ENCODE assay signal across 8 mouse cellular contexts in genomic region chr7:83878676-83879448, GRCm38 (mm10). TPM values are rescaled to one million over a fixed set of nuclear protein-coding genes. Genes with fewer than 3 reads are reported as not detected.
DNase-seq lines count a peak whose midpoint lies in the region; ATAC-seq lines count a peak whose summit lies in the region.

No protein-coding gene starts in this region.

- H3K4me3 ChIP-seq in kidney, embryonic 14.5 days (ENCODE audit: low read length): no peak overlapping the region

- peaks cover 23% of the 10 kb centered on the region for H3K4me1 ChIP-seq in kidney, embryonic 14.5 days (ENCODE audit: control insufficient read depth, insufficient read depth, low read length)

- H3K4me2 ChIP-seq in kidney, embryonic 14.5 days (replicated peaks; ENCODE audit: low read depth, low read length): no peak overlapping the region

- DNase-seq in adrenal gland, adult 2 months: peak; percentile 36
- no peak for DNase-seq in adrenal gland, adult 8-10 months
- DNase-seq in right cerebral cortex, adult 2 months (ENCODE audit: low spot score in 2 of 2): peak; percentile 30 to 34
- DNase-seq in right cerebral cortex, postnatal 14 days: no peak
- peak; percentile 68 for DNase-seq in retina, embryonic 14.5 days (ENCODE audit: low spot score)
- DNase-seq in spleen, postnatal 4 days (ENCODE audit: low spot score in 2 of 2): no peak

- H3K9me3 ChIP-seq in kidney, embryonic 14.5 days (ENCODE audit: control insufficient read depth, low read length): no peaks in the 10 kb centered on the region; the same call in 1 of the 2 replicates

- WGBS in kidney, embryonic 14.5 days: 28% methylated on average over 5 of the region's 5 CpGs

- 0 out of 2 replicates have a peak overlapping the region, but pooled peaks have one; percentile 12 for H3K9ac ChIP-seq in kidney, embryonic 14.5 days (ENCODE audit: low read depth, low read length)

- no peaks in the 10 kb centered on the region for H3K27me3 ChIP-seq in kidney, embryonic 14.5 days (ENCODE audit: control insufficient read depth, insufficient read depth, low read length)

- H3K36me3 ChIP-seq in kidney, embryonic 14.5 days (ENCODE audit: control insufficient read depth, insufficient read depth, low read length): peaks cover 13% of the 10 kb centered on the region

- H3K27ac ChIP-seq in kidney, embryonic 14.5 days (ENCODE audit: low read depth, low read length): no peak overlapping the region

- ATAC-seq in kidney, embryonic 14.5 days (ENCODE audit: low FRiP score, low TSS enrichment): no peak
- ATAC-seq in erythroid progenitor cell, adult 5-6 weeks (replicated peaks; ENCODE audit: low FRiP score, poor library complexity, severe bottlenecking): no peak

RNA-seq across cellular contexts. Expression of gene Tlnrd1, which starts 5.2 kb away (rescaled TPM):
- total RNA-seq in adrenal gland, adult 2 months (2021): 10 to 100 TPM; 12.3 to 16.6 TPM
- 35.7 and 42.8 TPM in 2 replicates for polyA plus RNA-seq in adrenal gland, adult 2 months (2012; rRNA removed)
- total RNA-seq in adrenal gland, adult 8-10 months (2022): 10 to 100 TPM; 14.9 to 17.2 (median 15.9) TPM
- polyA plus RNA-seq in kidney, embryonic 14.5 days (2014; fragmentation: Nextera tagmentation; extraction: Ambion mirVana): 15.3 and 16.2 TPM in 2 replicates
- total RNA-seq in erythroid progenitor cell, adult 5-6 weeks (2015; ENCODE audit: low replicate concordance): 28.8 and 36.9 TPM in 2 replicates
- 19.2 and 25.7 TPM in 2 replicates for total RNA-seq in erythroid progenitor cell, adult 5-6 weeks (2017; ENCODE audit: low replicate concordance)

RNA-seq across cellular contexts. Expression of gene Mesd, which starts 5.4 kb away (rescaled TPM):
- total RNA-seq in adrenal gland, adult 2 months (2021): 100 to 1,000 TPM; 122 to 130 TPM
- 7.4 and 9.6 TPM in 2 replicates for polyA plus RNA-seq in adrenal gland, adult 2 months (2012; rRNA removed)
- total RNA-seq in adrenal gland, adult 8-10 months (2022): 100 to 1,000 TPM; 109 to 131 (median 117) TPM
- polyA plus RNA-seq in kidney, embryonic 14.5 days (2014; fragmentation: Nextera tagmentation; extraction: Ambion mirVana): 81.6 and 101 TPM in 2 replicates
- 25.2 and 30.6 TPM in 2 replicates for total RNA-seq in erythroid progenitor cell, adult 5-6 weeks (2015; ENCODE audit: low replicate concordance)
- 33.7 and 38.1 TPM in 2 replicates for total RNA-seq in erythroid progenitor cell, adult 5-6 weeks (2017; ENCODE audit: low replicate concordance)

Comparison
In these comparisons a context has a peak if more than half of its experiments do, and no peak if none do; other contexts are left out.
1. DNase-seq: peak in adrenal gland, adult 2 months (single experiment), right cerebral cortex, adult 2 months (2 of 2) and retina, embryonic 14.5 days (single experiment); none in adrenal gland, adult 8-10 months (single experiment), right cerebral cortex, postnatal 14 days (single experiment) and spleen, postnatal 4 days (0 of 2).